Mouse (Mus musculus) gastrocnemius, postnatal 10 days (tissue): ENCODE data around the gene Tef. TPM values are rescaled to one million over a fixed set of nuclear protein-coding genes. Genes with fewer than 3 reads are reported as not detected.

Experiments
- DNase-seq: peaks from one replicate; pipeline ENCODE4 v3.0.0; 2021; ENCODE audit warnings: mixed read lengths
- total RNA-seq, 2 experiments: library from RNA; stranded (reverse); gene quantifications; 2 replicates each; pipeline ENCODE4 v1.2.3; 2021

Gene Tef
- total RNA-seq, 2 experiments from 2014 or later: 127 to 130 TPM

- DNase-seq: no peak
These were observed 26.4 kb downstream of the Tef start for GRCm38 (mm10) chr15:81828426-81829207.

- DNase-seq: no peak
These were observed 27.0 kb downstream of the Tef start for GRCm38 (mm10) chr15:81829208-81829580.

GRCm38 (mm10) chr15:81830530-81830929, 28.3 kb downstream of the Tef start:
- no peak for DNase-seq

- DNase-seq: peak; percentile 90
These were observed 29.1 kb downstream of the Tef start for GRCm38 (mm10) chr15:81831136-81831825.

- DNase-seq: no peak
These were observed 30.0 kb downstream of the Tef start for GRCm38 (mm10) chr15:81832219-81832618.

GRCm38 (mm10) chr15:81833481-81833880, 31.3 kb downstream of the Tef start:
- no peak for DNase-seq

GRCm38 (mm10) chr15:81834171-81834841, 32.1 kb downstream of the Tef start:
- DNase-seq: peak; percentile 42

- DNase-seq: no peak
These were observed 33.0 kb downstream of the Tef start for GRCm38 (mm10) chr15:81835007-81835880.

- DNase-seq: peak; percentile 83
These were observed 34.1 kb downstream of the Tef start for GRCm38 (mm10) chr15:81836124-81836821.

- DNase-seq: no peak
These were observed 35.0 kb downstream of the Tef start for GRCm38 (mm10) chr15:81836966-81837920.

- no peak for DNase-seq
These were observed 36.5 kb downstream of the Tef start for GRCm38 (mm10) chr15:81838554-81839235.

- peak; percentile 79 for DNase-seq
These were observed 37.4 kb downstream of the Tef start for GRCm38 (mm10) chr15:81839634-81840033.

GRCm38 (mm10) chr15:81840306-81840705, 38.1 kb downstream of the Tef start:
- DNase-seq: no peak

- DNase-seq: no peak
These were observed 40.1 kb downstream of the Tef start for GRCm38 (mm10) chr15:81842275-81842674.

GRCm38 (mm10) chr15:81845033-81845625, 42.9 kb downstream of the Tef start:
- no peak for DNase-seq

GRCm38 (mm10) chr15:81845724-81846123, 43.5 kb downstream of the Tef start:
- no peak for DNase-seq

GRCm38 (mm10) chr15:81846755-81847154, 44.5 kb downstream of the Tef start:
- no peak for DNase-seq

- DNase-seq: no peak
These were observed 44.9 kb downstream of the Tef start for GRCm38 (mm10) chr15:81847161-81847560.

- DNase-seq: no peak
These were observed 45.6 kb downstream of the Tef start for GRCm38 (mm10) chr15:81847861-81848260.
